Mouse (Mus musculus): ENCODE results near the gene Foxs1. TPM values are rescaled to one million over a fixed set of nuclear protein-coding genes. Genes with fewer than 3 reads are reported as not detected.

The Foxs1 gene
- total RNA-seq, 2 experiments from 2014 or later, result 4.2 to 5.6 TPM

- intact Hi-C loops (cut with DNase I; ENCODE audit: low total_unique reads), result no loop called here
- DNase-seq, result peak; percentile 71
These were observed 2.7 kb downstream of the Foxs1 start for GRCm38 (mm10) chr2:152930276-152930675.

- no peak for DNase-seq
These were observed 4.0 kb downstream of the Foxs1 start for GRCm38 (mm10) chr2:152928988-152929370.

GRCm38 (mm10) chr2:152928219-152928987, 4.6 kb downstream of the Foxs1 start:
- DNase-seq, result no peak
- intact Hi-C loops (cut with DNase I; ENCODE audit: low total_unique reads), result no loop called here

More at GRCm38 (mm10) chr2:152928988-152929370, 4.0 kb downstream of the Foxs1 start:
- intact Hi-C loops (cut with DNase I; ENCODE audit: low total_unique reads), result no loop called here

DNA sequence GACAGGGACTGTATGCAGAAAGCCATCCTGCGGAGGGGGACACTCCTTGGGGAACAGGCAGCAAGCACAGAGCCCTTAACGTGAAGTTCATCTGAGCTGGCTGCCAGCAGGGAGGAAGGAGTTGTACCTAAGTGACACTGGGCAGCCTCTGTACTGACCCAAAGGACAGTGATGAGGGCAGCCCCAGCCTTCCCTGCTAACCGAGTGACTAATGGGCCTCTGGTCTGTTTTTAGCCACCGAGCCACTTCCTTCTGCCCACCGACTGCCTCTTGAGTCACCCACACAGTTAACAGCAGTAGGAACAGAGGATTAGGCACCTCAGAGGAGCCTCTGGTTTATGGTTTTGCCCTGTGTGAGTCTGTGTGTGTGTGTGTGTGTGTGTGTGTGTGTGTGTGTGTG, 5.6 kb downstream of the Foxs1 start:
- DNase-seq, result no peak
- intact Hi-C loops (cut with DNase I; ENCODE audit: low total_unique reads), result no loop called here

DNA sequence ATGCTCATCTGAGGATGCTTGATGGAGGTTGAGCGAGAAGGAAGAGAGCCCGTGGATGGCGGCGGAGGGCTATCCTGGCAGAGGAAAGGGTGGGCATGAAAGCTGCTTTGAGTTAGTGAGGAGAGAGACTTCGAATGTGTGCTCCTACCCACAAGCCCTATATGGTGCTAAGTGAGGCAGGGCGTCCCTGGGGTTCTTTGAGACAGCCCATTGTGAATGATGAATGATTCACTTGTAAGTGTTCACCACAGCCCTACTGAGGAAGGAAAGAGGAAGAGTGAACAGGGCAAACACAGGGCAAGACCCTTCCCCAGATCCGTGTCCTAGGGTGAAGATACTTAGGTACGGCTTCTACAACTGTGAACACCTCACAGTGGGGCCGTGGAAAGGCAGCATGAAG, 6.1 kb downstream of the Foxs1 start:
- intact Hi-C loops (cut with DNase I; ENCODE audit: low total_unique reads), result no loop called here
- no peak for DNase-seq

GRCm38 (mm10) chr2:152925189-152925872, 7.7 kb downstream of the Foxs1 start:
- DNase-seq, result peak; percentile 86
- intact Hi-C loops (cut with DNase I; ENCODE audit: low total_unique reads), result no loop called here

GRCm38 (mm10) chr2:152924543-152924942, 8.5 kb downstream of the Foxs1 start:
- DNase-seq, result no peak
- intact Hi-C loops (cut with DNase I; ENCODE audit: low total_unique reads), result no loop called here

DNA sequence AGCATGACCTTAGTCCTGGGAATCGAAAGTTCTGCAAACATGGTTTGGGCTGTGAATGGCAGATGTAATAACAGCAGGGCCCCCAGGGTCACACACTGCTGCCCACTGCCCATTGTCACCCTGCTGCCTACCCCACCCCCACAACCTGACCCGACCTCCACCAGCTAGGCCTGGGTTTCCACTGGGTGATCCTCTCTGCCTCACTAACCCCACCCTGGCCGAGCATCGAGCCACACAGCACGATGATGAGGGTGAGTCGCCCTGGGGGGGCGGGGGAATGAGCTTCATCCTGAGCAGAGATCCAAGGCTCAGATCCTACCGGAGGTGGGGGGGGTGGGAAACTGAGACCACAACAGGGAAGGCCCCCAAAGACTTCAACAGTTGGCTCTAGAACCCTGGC, 8.9 kb downstream of the Foxs1 start:
- no peak for DNase-seq
- intact Hi-C loops (cut with DNase I; ENCODE audit: low total_unique reads), result no loop called here

DNA sequence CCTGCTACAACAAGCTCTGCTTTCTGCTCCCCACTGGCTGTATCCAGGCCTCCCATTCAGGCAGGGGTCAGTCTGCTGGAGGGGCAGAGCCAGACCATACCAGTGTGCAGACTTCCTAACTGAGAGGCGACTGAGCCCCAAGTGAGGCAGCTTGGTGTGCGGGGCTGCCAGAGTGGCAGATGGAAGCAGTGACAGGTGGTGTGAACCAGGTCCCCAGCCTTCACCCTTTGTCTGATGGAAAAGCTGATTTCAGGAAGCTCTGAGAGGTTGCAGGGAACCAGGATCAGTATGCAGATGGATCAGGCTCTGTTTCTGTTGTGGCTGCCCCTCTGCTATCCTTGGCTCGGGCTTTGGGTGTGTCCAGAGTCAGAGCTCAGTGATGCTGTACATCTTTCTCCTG, 9.4 kb downstream of the Foxs1 start:
- DNase-seq, result no peak
- intact Hi-C loops (cut with DNase I; ENCODE audit: low total_unique reads), result no loop called here

DNA sequence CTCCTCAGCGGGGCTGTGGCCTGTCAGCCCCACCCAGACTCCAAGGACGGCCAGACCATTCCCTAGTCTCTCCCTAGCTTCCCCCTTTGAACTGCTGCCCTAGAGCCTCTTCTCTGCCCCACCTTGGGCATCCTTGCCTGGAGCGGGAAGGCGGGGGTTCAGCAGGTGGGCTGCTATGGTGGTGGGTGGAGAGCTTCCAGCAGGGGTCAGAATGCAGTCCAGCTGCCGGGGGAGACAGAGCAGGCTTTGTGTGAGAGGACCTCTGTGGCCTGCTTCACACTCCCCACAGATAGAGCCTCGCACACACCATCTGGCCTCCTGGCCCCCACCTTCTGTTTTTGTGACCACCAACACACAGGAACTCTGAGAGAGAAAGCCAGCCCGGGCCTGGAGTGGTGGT, 10.6 kb downstream of the Foxs1 start:
- intact Hi-C loops (cut with DNase I; ENCODE audit: low total_unique reads), result no loop called here
- DNase-seq, result no peak

- intact Hi-C loops (cut with DNase I; ENCODE audit: low total_unique reads), result no loop called here
These were observed 15.3 kb downstream of the Foxs1 start for GRCm38 (mm10) chr2:152917671-152918070.

DNA sequence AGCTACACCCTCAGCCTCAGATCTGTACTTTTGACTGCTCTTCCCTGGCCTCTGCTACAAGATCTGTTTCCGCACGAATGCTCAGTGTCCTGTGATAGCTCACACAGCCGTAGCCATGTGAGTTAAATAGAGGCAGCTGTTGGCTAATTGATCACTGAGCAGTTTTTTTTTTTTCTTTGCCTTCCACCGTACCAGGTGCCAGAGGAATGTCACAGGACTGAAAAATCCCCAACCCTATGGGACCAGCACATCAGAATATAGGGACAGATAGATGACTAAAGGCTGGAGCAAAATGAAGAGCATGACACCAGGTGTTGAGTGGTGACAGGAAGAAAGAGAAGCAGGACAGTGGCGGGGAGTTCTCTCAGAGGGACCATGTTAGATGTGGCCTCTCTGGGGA, 16.9 kb downstream of the Foxs1 start:
- DNase-seq, result no peak
- intact Hi-C loops (cut with DNase I; ENCODE audit: low total_unique reads), result no loop called here

More at GRCm38 (mm10) chr2:152917671-152918070, 15.3 kb downstream of the Foxs1 start:
- DNase-seq, result no peak

DNA sequence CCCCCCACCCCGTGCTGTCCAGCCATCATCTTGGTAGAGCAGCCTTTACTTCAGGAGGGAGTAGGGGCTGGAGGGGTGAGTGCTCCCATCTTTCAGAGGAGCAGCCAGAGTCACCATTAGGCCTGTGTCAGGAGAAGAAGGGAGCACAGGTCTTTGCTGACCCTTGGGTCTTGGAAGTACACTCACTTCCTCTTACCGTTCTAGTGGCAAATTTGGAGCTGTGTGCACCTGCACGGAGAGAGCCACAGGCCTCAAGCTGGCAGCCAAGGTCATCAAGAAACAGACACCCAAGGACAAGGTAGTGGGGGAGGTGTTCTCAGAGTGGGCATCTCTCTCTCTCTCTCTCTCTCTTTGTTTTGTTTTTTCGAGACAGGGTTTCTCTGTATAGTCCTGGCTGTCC, 17.6 kb downstream of the Foxs1 start:
- no peak for DNase-seq
- intact Hi-C loops (cut with DNase I; ENCODE audit: low total_unique reads), result no loop called here

DNA sequence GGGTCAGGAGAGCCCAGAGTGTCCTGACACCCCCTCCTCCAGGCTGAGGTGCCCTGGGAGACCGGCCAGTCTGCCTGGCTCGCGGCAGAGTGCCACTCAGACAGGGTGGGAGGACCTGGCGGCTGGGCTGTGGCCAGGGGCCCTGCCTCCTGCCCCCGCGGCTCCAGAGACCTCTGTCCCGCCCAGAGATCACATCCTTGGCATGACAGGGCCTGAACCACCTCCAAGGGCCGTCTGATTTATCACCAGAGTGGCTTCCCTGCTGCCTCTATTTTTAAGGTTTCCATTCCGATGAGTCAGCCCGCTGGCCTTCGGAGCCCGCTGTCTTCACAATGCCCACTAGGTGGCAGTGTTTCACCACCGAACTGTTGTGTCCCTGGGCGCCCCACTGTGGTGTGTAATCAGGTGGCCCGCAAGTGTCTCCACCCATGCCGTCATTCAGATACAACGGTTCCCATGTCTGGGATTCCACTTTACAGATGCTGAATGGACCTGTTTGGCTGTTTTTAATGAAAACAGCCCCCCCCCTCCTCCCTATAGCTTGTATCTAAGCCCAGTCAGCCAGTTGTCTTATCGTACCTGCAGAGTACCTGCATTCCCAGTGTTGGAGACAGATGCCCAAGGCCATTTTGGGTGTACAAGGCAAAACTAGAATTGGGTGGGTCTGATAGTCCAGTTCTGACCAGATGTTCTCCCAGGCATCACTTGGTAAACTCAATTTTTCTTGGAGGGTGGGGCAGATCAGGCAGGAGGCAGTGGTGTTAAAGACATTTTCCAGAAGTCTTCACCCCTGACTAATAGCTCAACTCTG, 18.5 kb downstream of the Foxs1 start:
- intact Hi-C loops (cut with DNase I; ENCODE audit: low total_unique reads), result no loop called here
- DNase-seq, result peak; percentile 90

- intact Hi-C loops (cut with DNase I; ENCODE audit: low total_unique reads), result no loop called here
These were observed 19.5 kb downstream of the Foxs1 start for GRCm38 (mm10) chr2:152913471-152913870.

DNA sequence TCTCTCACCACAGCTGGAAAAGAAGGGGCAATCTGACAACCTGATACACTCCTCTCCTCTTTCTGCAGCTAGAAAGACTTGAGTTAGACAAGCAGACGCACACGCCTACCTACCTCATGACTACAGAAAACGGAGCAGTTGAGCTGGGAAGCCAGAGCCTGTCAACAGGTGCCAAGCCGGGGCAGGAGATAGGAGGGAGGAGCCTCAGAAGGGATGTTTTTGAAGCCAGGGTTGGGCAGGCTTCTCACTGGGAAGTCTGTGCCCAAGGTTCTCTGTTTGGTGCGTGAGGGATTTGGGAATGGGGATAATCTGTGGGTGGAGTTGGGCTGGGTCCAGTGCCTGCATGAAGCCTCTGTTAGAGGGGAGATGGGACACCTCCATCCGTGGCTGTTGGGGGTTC, 21.6 kb downstream of the Foxs1 start:
- intact Hi-C loops (cut with DNase I; ENCODE audit: low total_unique reads), result no loop called here
- DNase-seq, result peak; percentile 53

More at GRCm38 (mm10) chr2:152913471-152913870, 19.5 kb downstream of the Foxs1 start:
- peak; percentile 73 for DNase-seq

GRCm38 (mm10) chr2:152911031-152911430, 22.0 kb downstream of the Foxs1 start, which contains the start of gene Mylk2:
Mylk2 (plus strand) TSS chr2:152911352.
- intact Hi-C loops (cut with DNase I; ENCODE audit: low total_unique reads), result no loop called here
- DNase-seq, result peak; percentile 84

- intact Hi-C loops (cut with DNase I; ENCODE audit: low total_unique reads), result no loop called here
- no peak for DNase-seq
These were observed 23.2 kb downstream of the Foxs1 start for GRCm38 (mm10) chr2:152909848-152910247.

- peak; percentile 47 for DNase-seq
- intact Hi-C loops (cut with DNase I; ENCODE audit: low total_unique reads), result no loop called here
These were observed 25.7 kb downstream of the Foxs1 start for GRCm38 (mm10) chr2:152907114-152907943.
